Mouse (Mus musculus) intestine, postnatal 0 days (tissue): ENCODE results near the gene Ppp1r1b. TPM values are rescaled to one million over a fixed set of nuclear protein-coding genes. Genes with fewer than 3 reads are reported as not detected.

Experiments
- ATAC-seq: fragments of 200-750 bp; cut with Nextera tagmentation; 2 replicates; pipeline ENCODE4 v1.8.0; 2017; ENCODE audit warnings: mild to moderate bottlenecking, moderate TSS enrichment, moderate library complexity
- H3K27ac ChIP-seq: fragments of 300-500 bp; sonication (generic); 2 replicates; pipeline ENCODE4 v1.5.1; 2014; ENCODE audit warnings: mild to moderate bottlenecking, low read depth, low read length, moderate library complexity
- H3K27me3 ChIP-seq: fragments of 300-500 bp; sonication (generic); replicated peaks from 2 replicates; pipeline ENCODE4 v1.6.1; 2014; ENCODE audit warnings: low read length, mixed read lengths; ENCODE audit not compliant: control insufficient read depth, insufficient read depth
- H3K36me3 ChIP-seq: fragments of 300-500 bp; sonication (generic); 2 replicates; pipeline ENCODE4 v1.6.1; 2014; ENCODE audit warnings: mild to moderate bottlenecking, moderate library complexity; ENCODE audit not compliant: control insufficient read depth, insufficient read depth
- H3K4me1 ChIP-seq: fragments of 300-500 bp; sonication (generic); replicated peaks from 2 replicates; pipeline ENCODE4 v1.6.1; 2014; ENCODE audit warnings: antibody characterized with exemption, low read length, mixed read lengths; ENCODE audit not compliant: control insufficient read depth, insufficient read depth
- H3K4me2 ChIP-seq: fragments of 300-500 bp; sonication (generic); replicated peaks from 2 replicates; pipeline ENCODE4 v1.6.1; 2014; ENCODE audit warnings: low read depth, mild to moderate bottlenecking, moderate library complexity
- H3K4me3 ChIP-seq: fragments of 300-500 bp; sonication (generic); 2 replicates; pipeline ENCODE4 v1.5.1; 2014; ENCODE audit warnings: low read depth, low read length
- H3K9ac ChIP-seq: fragments of 300-500 bp; sonication (generic); 2 replicates; pipeline ENCODE4 v1.6.1; 2014; ENCODE audit warnings: mild to moderate bottlenecking, low read depth, low read length
- H3K9me3 ChIP-seq: fragments of 300-500 bp; sonication (generic); 2 replicates; pipeline ENCODE4 v1.6.1; 2016; ENCODE audit warnings: mixed run types; ENCODE audit not compliant: control insufficient read depth
- CTCF ChIP-seq: sonication (generic); IDR thresholded peaks from 2 replicates; pipeline ENCODE4 v1.5.1; 2016; ENCODE audit warnings: low read depth, mild to moderate bottlenecking, control low read depth, antibody characterized with exemption, moderate library complexity
- WGBS: fragments of 180-500 bp; shearing (Covaris S2); extraction: QIAGEN DNeasy Blood & Tissue Kit; methylation state at CpG from one replicate; pipeline ENCODE4 v1.1.7; 2014; 5-methylcytosine and 5-hydroxymethylcytosine counted together
- polyA plus RNA-seq: library from polyadenylated mRNA; unstranded; fragments of >200 nt; fragmentation: Nextera tagmentation; extraction: Ambion mirVana; gene quantifications from 2 replicates; pipeline ENCODE4 v1.2.1, GENCODE M21; 2015

Gene Ppp1r1b
- polyA plus RNA-seq, 1 experiment from 2014 or later, result 99.5 TPM

DNA sequence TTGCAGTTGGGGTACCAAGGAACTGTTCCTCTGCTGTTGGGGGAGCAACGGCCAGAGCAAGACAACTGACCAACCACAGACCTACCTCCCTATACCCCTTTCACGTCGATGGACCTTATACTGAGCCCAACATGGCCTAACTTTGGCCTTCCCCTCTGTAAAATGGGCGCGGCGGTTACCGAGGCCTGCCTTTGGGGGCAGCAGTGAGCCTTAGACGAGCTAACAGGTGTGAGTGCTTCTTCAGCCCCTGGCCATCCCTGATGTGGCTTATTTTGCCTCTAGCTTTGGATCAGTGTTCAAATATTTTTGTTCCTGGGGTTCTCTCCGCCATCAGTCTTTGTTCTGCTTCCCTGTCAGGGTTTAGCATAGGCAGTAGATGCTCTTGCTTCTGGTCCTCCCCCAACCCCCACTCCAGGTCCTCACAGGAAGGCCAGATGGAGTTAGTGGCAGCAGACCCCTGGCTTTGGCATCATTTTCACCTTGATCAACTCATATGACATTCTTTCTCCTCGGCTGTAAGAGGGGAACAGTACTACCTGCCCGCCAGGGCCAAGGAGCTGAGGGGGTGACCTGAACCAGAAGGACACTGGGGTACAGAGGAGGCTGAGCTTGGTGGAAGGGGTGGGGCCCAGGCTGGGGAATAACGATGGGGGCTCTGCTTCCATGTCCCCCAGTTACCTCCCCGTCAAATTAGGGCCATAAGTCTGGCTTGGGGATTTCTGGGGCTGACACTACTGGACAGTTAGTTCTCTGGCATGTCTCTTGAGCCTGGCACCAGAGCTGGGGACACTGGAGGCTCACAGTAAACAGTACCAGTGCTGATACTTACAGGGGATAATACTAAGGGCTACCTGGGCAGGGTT is 11.7 kb upstream of the Ppp1r1b start:
- Histone ChIP-seq H3K27me3 (peaks cover 80% of the 10 kb centered on the region), H3K4me1 (peaks cover 4% of the 10 kb centered on the region; the same call in 1 of the 2 replicates), H3K9me3 (no peaks in the 10 kb centered on the region), H3K27ac (no peak overlapping the region), H3K9ac (no peak overlapping the region), H3K4me2 (no peak overlapping the region), H3K4me3 (no peak overlapping the region), H3K36me3 (no peaks in the 10 kb centered on the region)
- peak; percentile 62 for TF ChIP-seq CTCF
- no peak for ATAC-seq
- WGBS, result 20% methylated on average over 13 of the region's 13 CpGs

GRCm38 (mm10) chr11:98338507-98338961 is 9.7 kb upstream of the Ppp1r1b start:
- no peak for ATAC-seq
- peak overlapping the region; percentile 99 for H3K4me2 ChIP-seq
- no peak overlapping the region for H3K27ac ChIP-seq
- H3K27me3 ChIP-seq, result peaks cover 64% of the 10 kb centered on the region
- under 1% methylated on average over 50 of the region's 57 CpGs for WGBS
- H3K9ac ChIP-seq, result peak overlapping the region; percentile 48
- H3K9me3 ChIP-seq, result no peaks in the 10 kb centered on the region
- no peaks in the 10 kb centered on the region for H3K36me3 ChIP-seq
- TF ChIP-seq CTCF, result no peak
- peak overlapping the region; percentile 56 for H3K4me3 ChIP-seq
- peaks cover 4% of the 10 kb centered on the region; the same call in 1 of the 2 replicates for H3K4me1 ChIP-seq

- TF ChIP-seq CTCF, result no peak
- Histone ChIP-seq H3K36me3 (no peaks in the 10 kb centered on the region), H3K9me3 (no peaks in the 10 kb centered on the region), H3K9ac (peak overlapping the region; percentile 48), H3K4me1 (peaks cover 4% of the 10 kb centered on the region; the same call in 1 of the 2 replicates), H3K4me2 (peak overlapping the region; percentile 99), H3K27me3 (peaks cover 58% of the 10 kb centered on the region), H3K4me3 (peak overlapping the region; percentile 56), H3K27ac (no peak overlapping the region)
- under 1% methylated on average over 19 of the region's 19 CpGs for WGBS
- no peak for ATAC-seq
Measured at GRCm38 (mm10) chr11:98339071-98339501, 9.1 kb upstream of the Ppp1r1b start.

DNA sequence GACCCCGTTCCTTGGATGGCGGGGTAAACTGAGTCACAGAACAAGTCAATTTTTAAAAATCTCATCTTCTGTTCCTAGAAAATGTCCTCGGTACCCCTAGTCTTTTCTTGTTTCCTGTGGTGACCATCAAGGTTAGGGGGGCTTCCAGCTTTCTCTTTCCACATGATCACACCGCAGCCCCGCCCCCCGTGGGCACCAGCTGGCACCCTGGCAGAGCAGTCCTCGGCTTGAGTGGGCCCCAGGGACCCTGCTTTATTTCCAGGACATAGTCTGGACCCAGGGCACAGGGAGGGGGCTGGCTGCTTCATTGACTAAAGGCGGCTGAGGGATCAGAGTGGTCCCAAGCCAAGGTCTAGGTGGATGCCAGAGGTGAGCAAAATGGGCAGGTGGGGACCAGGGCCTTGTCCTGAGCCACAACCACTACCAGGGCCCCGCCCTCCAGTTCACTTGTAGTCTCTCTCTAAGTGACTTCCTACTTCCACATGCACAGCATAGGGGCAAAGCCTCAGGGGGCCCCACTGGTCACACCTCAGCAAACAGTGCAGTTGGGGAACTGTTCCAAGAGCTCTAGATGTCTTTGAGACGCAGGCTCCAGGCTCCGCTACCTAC is 8.4 kb upstream of the Ppp1r1b start:
- WGBS, result 14% methylated on average over 11 of the region's 11 CpGs
- H3K4me1 ChIP-seq, result 0 out of 2 replicates have a peak, but pooled peaks cover 4% of the 10 kb centered on the region
- no peak overlapping the region for H3K9ac ChIP-seq
- H3K4me2 ChIP-seq, result peak overlapping the region; percentile 99
- no peak for ATAC-seq
- no peak for TF ChIP-seq CTCF
- no peak overlapping the region for H3K4me3 ChIP-seq
- no peaks in the 10 kb centered on the region for H3K9me3 ChIP-seq
- H3K36me3 ChIP-seq, result no peaks in the 10 kb centered on the region
- peaks cover 51% of the 10 kb centered on the region for H3K27me3 ChIP-seq
- no peak overlapping the region for H3K27ac ChIP-seq

- Histone ChIP-seq H3K4me2 (no peak overlapping the region), H3K27me3 (peaks cover 43% of the 10 kb centered on the region)
- TF ChIP-seq CTCF, result no peak
Measured at GRCm38 (mm10) chr11:98340597-98340996, 7.6 kb upstream of the Ppp1r1b start.

GRCm38 (mm10) chr11:98341174-98341573 is 7.0 kb upstream of the Ppp1r1b start:
- WGBS, result 59% methylated on average over 4 of the region's 4 CpGs
- no peak for TF ChIP-seq CTCF
- Histone ChIP-seq H3K9ac (no peak overlapping the region), H3K9me3 (no peaks in the 10 kb centered on the region), H3K36me3 (no peaks in the 10 kb centered on the region), H3K27me3 (peaks cover 37% of the 10 kb centered on the region), H3K4me1 (0 out of 2 replicates have a peak, but pooled peaks cover 4% of the 10 kb centered on the region), H3K4me3 (no peak overlapping the region), H3K27ac (no peak overlapping the region), H3K4me2 (no peak overlapping the region)
- ATAC-seq, result no peak

More at GRCm38 (mm10) chr11:98340597-98340996, 7.6 kb upstream of the Ppp1r1b start:
- WGBS, result 17% methylated on average over 3 of the region's 4 CpGs
- Histone ChIP-seq H3K36me3 (no peaks in the 10 kb centered on the region), H3K4me1 (0 out of 2 replicates have a peak, but pooled peaks cover 4% of the 10 kb centered on the region), H3K9ac (no peak overlapping the region), H3K27ac (no peak overlapping the region), H3K9me3 (no peaks in the 10 kb centered on the region), H3K4me3 (no peak overlapping the region)
- no peak for ATAC-seq
